Mouse (Mus musculus) CD4-positive helper T cell, adult 2 months (primary cell): ENCODE measurements around the gene Dusp13.

Experiments
- DNase-seq: peaks from one replicate; pipeline ENCODE4 v3.0.0-alpha.2; 2012; ENCODE audit warnings: low read depth, missing footprints, low spot score

The Dusp13 gene

DNA sequence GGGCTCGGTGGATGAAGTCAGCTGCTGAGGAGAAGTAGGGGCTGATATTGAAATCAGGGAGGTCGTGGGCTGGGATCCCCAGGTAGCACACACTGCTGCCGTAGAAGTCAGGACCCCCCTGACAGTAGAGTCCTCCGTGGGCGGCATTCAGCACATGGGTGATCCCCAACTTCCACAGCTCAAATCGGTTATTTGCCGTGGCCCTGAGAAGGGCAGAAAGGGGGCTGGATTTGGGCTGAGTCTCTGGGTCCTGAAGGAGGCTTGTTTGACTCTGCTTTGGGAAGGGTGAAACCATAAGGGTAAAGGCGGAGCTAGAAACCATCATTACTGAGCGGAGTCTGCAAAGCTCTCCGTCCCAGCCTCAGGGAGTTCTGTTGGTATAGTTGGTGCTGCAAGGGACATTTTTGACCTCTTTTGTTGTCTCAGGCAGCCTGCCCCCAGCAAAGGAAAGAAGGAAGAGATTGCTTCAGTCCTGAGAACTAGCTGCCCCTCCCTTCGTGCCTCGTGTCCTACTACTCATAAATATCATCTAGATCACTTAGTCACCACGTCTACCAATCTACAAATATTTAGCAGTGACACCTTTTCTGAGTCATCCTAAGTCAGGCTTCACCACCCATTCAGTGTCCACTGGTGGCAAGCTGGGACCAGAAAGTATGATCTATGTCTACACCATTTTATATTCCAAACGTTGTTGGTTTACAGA lies 3.4 kb downstream of the Dusp13 start:
- DNase-seq = no peak

DNA sequence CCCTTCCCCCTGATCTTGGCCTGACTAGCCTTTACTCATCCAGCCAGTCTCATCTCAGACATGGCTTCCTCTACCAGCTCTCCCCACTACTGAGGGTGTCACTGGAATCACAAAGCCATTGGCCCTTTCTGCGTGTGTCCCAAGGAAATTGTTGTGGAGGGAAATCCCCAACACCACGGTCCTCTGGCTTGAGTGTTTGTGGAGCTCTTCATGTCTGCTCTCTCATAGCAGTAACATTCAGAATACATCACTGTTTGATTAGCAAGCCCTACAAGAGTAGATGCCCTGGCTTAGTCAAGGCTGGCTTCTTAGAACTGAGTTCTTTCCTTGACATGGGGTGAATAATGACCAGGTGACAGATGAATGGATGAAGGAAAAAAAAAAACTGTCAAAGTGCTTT lies 4.1 kb downstream of the Dusp13 start:
- DNase-seq = no peak

DNA sequence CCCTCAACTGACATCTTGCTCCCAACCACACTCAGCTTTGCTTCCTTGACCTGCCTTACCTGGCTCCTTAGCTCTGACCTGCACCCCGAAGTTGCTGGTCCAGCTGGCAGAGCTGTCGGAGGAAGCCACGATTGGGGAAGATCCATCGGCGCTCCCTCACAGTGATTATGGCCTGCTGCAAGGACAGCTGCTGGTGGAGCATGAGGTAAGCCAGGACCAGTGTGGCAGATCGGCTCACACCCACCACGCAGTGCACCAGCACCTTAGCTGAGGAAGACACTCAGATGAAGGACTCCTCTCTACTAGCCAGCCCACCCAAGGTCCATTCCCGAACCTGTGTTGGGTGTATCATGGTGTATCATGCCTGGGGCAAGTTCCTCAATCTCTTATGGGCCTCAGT lies 4.7 kb downstream of the Dusp13 start:
- no peak for DNase-seq

GRCm38 (mm10) chr14:21745149-21745548 lies 5.8 kb downstream of the Dusp13 start:
- DNase-seq = no peak

DNA sequence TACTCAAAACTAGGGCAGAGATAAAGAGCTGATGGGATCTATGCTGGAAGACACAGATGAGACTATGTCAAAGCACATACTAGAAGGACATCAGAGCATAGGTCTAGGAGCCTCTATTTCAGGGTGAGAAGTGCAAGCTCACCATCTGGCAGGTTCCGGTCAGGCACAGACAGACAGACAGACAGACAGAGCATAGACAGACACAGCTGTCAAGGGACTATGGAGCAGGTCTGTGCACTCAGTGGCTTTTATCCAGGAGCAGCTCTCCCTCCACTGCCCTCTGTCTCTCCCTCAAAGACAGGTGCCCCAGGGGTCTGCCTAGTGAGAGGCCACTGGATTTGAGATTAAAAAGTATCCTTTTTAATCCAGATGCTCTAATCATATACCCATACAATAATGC lies 6.8 kb downstream of the Dusp13 start:
- no peak for DNase-seq

DNA sequence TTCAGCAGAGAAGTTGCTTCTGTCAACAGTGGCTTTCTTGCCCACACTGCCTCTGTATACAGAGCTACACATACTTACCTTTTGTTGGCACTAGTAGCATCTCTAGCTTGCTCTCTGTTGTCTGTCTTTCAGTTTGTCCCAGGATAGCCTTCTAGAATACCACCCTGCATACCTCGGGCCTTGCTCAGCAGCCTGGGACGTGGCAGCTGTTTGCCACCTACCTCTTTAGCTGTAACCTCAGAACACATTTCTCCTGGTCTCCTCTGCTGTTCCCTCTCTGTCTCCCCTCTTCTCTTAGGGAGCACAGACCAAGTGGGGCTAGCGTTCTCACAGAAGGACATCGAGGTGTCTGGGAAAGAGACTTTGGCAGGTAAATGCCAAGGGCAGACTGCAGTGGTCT lies 8.5 kb downstream of the Dusp13 start:
- DNase-seq = no peak

GRCm38 (mm10) chr14:21741786-21742185 lies 9.2 kb downstream of the Dusp13 start:
- DNase-seq = peak; percentile 67

- no peak for DNase-seq
Observed at GRCm38 (mm10) chr14:21741314-21741713, 9.7 kb downstream of the Dusp13 start.

- no peak for DNase-seq
Observed at GRCm38 (mm10) chr14:21740345-21740744, 10.6 kb downstream of the Dusp13 start.

- no peak for DNase-seq
Observed at GRCm38 (mm10) chr14:21733131-21733905, 17.7 kb downstream of the Dusp13 start.

GRCm38 (mm10) chr14:21729936-21730335 lies 21.0 kb downstream of the Dusp13 start:
- no peak for DNase-seq

DNA sequence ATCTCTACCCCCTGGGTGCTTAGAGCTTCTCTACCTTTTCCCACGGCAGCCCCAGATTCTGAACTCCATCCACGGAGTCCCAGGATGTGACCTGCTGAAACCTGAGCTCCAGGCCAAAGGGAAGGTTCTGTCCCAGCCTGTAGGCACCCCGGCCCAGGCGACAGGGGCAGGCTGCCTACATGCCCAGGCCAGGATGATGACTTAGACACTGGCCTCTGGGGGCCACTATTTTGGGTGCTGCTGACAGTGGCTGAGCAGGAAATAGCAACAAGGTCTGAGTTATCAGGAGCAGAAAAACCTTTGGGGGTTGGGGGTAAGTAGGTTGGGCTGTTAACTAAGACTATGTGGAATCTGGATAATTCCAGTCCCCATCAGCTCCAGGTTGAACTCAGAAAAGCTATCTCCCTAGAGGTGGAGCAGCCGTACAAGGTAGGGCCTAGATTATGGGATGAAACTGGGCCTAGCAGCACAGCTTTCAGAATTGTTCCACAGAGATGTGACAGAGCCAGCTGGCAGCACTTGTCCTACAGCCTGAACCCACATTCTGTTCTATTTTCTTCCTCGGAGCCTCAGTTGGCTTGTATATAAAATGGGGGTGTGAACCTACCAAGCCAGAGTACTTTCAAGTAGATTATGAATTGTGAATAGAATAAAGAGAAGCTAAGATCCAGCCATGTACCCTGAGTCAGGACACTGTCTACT lies 21.8 kb downstream of the Dusp13 start:
- no peak for DNase-seq

- no peak for DNase-seq
Observed at GRCm38 (mm10) chr14:21722021-21722698, 28.8 kb downstream of the Dusp13 start.

- DNase-seq = no peak
Observed at GRCm38 (mm10) chr14:21720430-21721205, 30.4 kb downstream of the Dusp13 start.

- no peak for DNase-seq
Observed at GRCm38 (mm10) chr14:21719646-21720383, 31.2 kb downstream of the Dusp13 start.

DNA sequence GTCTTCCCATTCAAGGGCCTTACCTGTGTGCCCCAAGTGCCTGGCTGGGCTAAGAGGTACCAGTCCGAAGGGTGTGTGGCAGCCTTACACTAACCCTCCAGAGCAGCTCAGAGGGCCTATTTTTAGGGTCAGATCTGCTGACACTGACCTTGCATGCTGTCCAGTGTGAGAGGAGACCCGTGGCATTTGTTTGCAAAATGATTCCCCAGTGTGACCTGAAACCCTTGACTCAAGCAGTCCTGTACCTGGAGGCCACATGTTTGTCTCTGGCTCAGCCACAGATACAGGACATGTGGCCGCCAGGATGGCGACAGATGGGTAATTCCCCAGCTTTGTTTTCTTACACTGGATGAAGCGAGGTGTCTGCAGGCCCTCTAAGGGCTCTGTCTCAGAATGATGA lies 36.5 kb downstream of the Dusp13 start, which contains the start of gene Dupd1:
Gene Dupd1 (minus strand): TSS at position 91 of the 400 bp plus-strand sequence.
- DNase-seq = no peak

DNA sequence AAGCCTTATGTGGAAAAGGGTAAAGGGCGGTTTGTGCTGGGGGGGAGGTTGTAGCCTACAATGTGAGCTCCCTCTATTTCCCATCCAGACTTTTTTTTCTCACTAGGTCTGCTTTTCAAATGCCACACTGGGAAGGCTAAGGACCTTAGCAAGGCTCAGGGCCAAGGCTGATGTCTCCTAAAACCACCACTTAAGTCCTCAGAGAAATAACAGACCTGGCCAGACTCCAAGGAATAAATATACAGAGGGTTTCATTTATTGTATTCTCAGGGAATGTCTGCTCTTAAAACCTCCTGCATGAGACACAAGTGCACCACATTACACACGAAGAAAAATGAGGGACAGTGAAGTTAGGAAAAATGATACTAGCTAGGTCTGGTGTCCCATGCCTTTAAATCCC lies 39.8 kb downstream of the Dusp13 start:
- DNase-seq = no peak

DNA sequence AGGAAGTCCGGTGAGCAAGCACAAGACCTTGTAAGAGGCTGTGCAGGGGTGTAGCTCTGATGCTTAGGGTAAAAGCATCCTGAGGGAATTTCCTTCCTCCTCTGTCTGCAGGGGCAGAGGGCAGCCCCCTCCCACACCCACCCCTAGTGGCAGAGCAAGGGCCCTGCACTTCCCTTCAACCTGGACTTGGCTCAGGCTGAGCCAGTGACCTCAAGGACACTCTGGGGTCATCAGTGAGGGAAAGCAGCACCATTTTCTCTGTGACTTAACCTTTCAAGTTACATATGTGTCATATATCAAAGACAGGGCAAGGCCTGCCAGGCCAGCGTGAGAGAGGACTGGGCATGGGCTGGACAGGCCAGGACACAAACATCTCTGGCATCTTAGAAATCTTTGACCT lies 41.4 kb downstream of the Dusp13 start:
- no peak for DNase-seq

GRCm38 (mm10) chr14:21706759-21707571 lies 44.0 kb downstream of the Dusp13 start:
- no peak for DNase-seq

DNA sequence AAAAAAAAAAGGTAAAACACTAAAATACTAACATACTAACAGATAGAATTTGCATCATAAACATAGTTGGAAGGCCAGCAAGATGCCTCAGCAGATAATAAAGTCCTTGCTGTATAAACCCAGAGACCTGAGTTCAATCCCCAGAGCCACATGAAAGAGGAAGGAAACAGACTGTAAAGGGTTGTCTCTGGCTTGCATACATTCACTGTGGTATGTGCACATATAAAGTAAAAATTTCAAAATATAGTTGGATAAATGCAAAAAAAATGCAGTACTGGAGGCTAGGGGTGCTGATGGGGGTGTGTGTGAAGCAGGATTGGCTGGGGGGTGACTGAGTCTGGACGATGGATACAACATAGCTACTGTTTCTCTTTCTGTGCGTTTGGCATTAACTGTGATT lies 45.5 kb downstream of the Dusp13 start:
- no peak for DNase-seq
